Mouse (Mus musculus): ENCODE measurements around the gene Gm28308.
A peak's percentile ranks its signal among the peaks of the same experiment; 100 is the strongest.

Gene Gm28308

GRCm38 (mm10) chr6:52231885-52232567, 18.9 kb upstream of the Gm28308 start:
- no peak for DNase-seq (ENCODE audit: low read depth)

- DNase-seq (ENCODE audit: low read depth) = no peak
Observed at GRCm38 (mm10) chr6:52230516-52231165, 17.5 kb upstream of the Gm28308 start, which contains the start of gene Hoxa9. Gene Hoxa9, minus strand, starts transcription at chr6:52231089.

GRCm38 (mm10) chr6:52229558-52230416, 16.6 kb upstream of the Gm28308 start:
- no peak for DNase-seq (ENCODE audit: low read depth)

GRCm38 (mm10) chr6:52228475-52229465, 15.6 kb upstream of the Gm28308 start:
- no peak for DNase-seq (ENCODE audit: low read depth)

GRCm38 (mm10) chr6:52227470-52228222, 14.5 kb upstream of the Gm28308 start:
- no peak for DNase-seq (ENCODE audit: low read depth)

- DNase-seq (ENCODE audit: low read depth) = no peak
Observed at GRCm38 (mm10) chr6:52226569-52227257, 13.6 kb upstream of the Gm28308 start.

- no peak for DNase-seq (ENCODE audit: low read depth)
Observed at GRCm38 (mm10) chr6:52225612-52226568, 12.8 kb upstream of the Gm28308 start.

GRCm38 (mm10) chr6:52224895-52225611, 11.9 kb upstream of the Gm28308 start:
- DNase-seq (ENCODE audit: low read depth) = no peak

GRCm38 (mm10) chr6:52223939-52224760, 11.0 kb upstream of the Gm28308 start:
- no peak for DNase-seq (ENCODE audit: low read depth)

- DNase-seq (ENCODE audit: low read depth) = no peak
Observed at GRCm38 (mm10) chr6:52222729-52223128, 9.6 kb upstream of the Gm28308 start.

GRCm38 (mm10) chr6:52221993-52222685, 9.0 kb upstream of the Gm28308 start:
- DNase-seq (ENCODE audit: low read depth) = no peak

- DNase-seq (ENCODE audit: low read depth) = peak; percentile 59
Observed at GRCm38 (mm10) chr6:52221337-52221992, 8.3 kb upstream of the Gm28308 start, which contains the start of gene Hoxa7. Gene Hoxa7, minus strand, starts transcription at chr6:52221854.

- DNase-seq (ENCODE audit: low read depth) = no peak
Observed at GRCm38 (mm10) chr6:52220865-52221310, 7.7 kb upstream of the Gm28308 start.

- no peak for DNase-seq (ENCODE audit: low read depth)
Observed at GRCm38 (mm10) chr6:52220003-52220864, 7.1 kb upstream of the Gm28308 start.
